Mouse (Mus musculus) heart, embryonic 14.5 days (tissue): ENCODE data around the gene Gdpd1. TPM values are rescaled to one million over a fixed set of nuclear protein-coding genes. Genes with fewer than 3 reads are reported as not detected.
A peak's percentile ranks its signal among the peaks of the same experiment; 100 is the strongest.

ENCODE experiments used
- ATAC-seq: fragments of 200-750 bp; cut with Nextera tagmentation; 2 replicates; pipeline ENCODE4 v1.8.0; 2017; ENCODE audit warnings: low read depth, moderate TSS enrichment; ENCODE audit not compliant: insufficient number of reproducible peaks, insufficient read depth, low FRiP score
- H3K27ac ChIP-seq, 2 experiments: fragments of 200-500 bp in 1 of 2; fragments of 300-500 bp in 1 of 2; sonication (generic) in 1 of 2; replicated peaks in 1 of 2; 2 replicates each; pipeline ENCODE4 v1.5.1; 2012 to 2014; ENCODE audit warnings: low read depth in 2 of 2, low read length in 2 of 2, control low read depth in 1 of 2, mild to moderate bottlenecking in 1 of 2, mixed read lengths in 1 of 2; ENCODE audit not compliant: control insufficient read depth in 1 of 2, insufficient read depth in 1 of 2
- H3K27me3 ChIP-seq: fragments of 300-500 bp; sonication (generic); 2 replicates; pipeline ENCODE4 v1.6.1; 2014; ENCODE audit warnings: mild to moderate bottlenecking, low read length, control low read depth; ENCODE audit not compliant: control insufficient read depth, insufficient read depth
- H3K36me3 ChIP-seq: fragments of 300-500 bp; sonication (generic); 2 replicates; pipeline ENCODE4 v1.6.1; 2014; ENCODE audit warnings: mild to moderate bottlenecking, control low read depth, low read length, mixed read lengths; ENCODE audit not compliant: control insufficient read depth, insufficient read depth
- H3K4me1 ChIP-seq, 2 experiments: fragments of 200-500 bp in 1 of 2; fragments of 300-500 bp in 1 of 2; sonication (generic) in 1 of 2; 2 replicates each; pipeline ENCODE4 v1.6.1; 2012 to 2014; ENCODE audit warnings: low read length in 2 of 2, control low read depth in 1 of 2, mixed read lengths in 1 of 2; ENCODE audit not compliant: control insufficient read depth in 2 of 2, insufficient read depth in 2 of 2
- H3K4me2 ChIP-seq: fragments of 300-500 bp; sonication (generic); 2 replicates; pipeline ENCODE4 v1.6.1; 2014; ENCODE audit warnings: mild to moderate bottlenecking, low read length
- H3K4me3 ChIP-seq, 2 experiments: fragments of 200-500 bp in 1 of 2; fragments of 300-500 bp in 1 of 2; sonication (generic) in 1 of 2; 2 replicates each; pipeline ENCODE4 v1.5.1; 2012 to 2014; ENCODE audit warnings: low read length in 2 of 2, mild to moderate bottlenecking in 2 of 2, control low read depth in 1 of 2, low read depth in 1 of 2, moderate library complexity in 1 of 2; ENCODE audit not compliant: control insufficient read depth in 1 of 2, insufficient read depth in 1 of 2
- H3K9ac ChIP-seq: fragments of 300-500 bp; sonication (generic); 2 replicates; pipeline ENCODE4 v1.6.1; 2014; ENCODE audit warnings: mild to moderate bottlenecking, low read length
- H3K9me3 ChIP-seq: fragments of 300-500 bp; sonication (generic); 2 replicates; pipeline ENCODE4 v1.6.1; 2016; ENCODE audit warnings: low read length, control low read depth; ENCODE audit not compliant: control insufficient read depth
- WGBS: fragments of 180-500 bp; shearing (Covaris S2); extraction: QIAGEN DNeasy Blood & Tissue Kit; methylation state at CpG from one replicate; pipeline ENCODE4 v1.1.7; 2014; 5-methylcytosine and 5-hydroxymethylcytosine counted together
- polyA plus RNA-seq: library from polyadenylated mRNA; unstranded; fragments of >200 nt; fragmentation: Nextera tagmentation; extraction: Ambion mirVana; gene quantifications from 2 replicates; pipeline ENCODE4 v1.2.1, GENCODE M21; 2014

The Gdpd1 gene
- polyA plus RNA-seq, 1 experiment from 2014 or later: 30.1 TPM

GRCm38 (mm10) chr11:87015691-87016090 is 58.2 kb downstream of the Gdpd1 start:
- H3K9ac ChIP-seq: no peak overlapping the region
- no peaks in the 10 kb centered on the region for H3K4me1 ChIP-seq
- no peaks in the 10 kb centered on the region for H3K36me3 ChIP-seq
- WGBS: 60% methylated on average over 3 of the region's 3 CpGs
- ATAC-seq: peak; percentile 47; the same call in 1 of the 2 replicates
- H3K9me3 ChIP-seq: peaks cover 3% of the 10 kb centered on the region; the same call in 1 of the 2 replicates
- no peaks in the 10 kb centered on the region for H3K27me3 ChIP-seq
- no peak overlapping the region for H3K4me3 ChIP-seq
- no peak overlapping the region; a peak in 1 of 4 replicates for H3K27ac ChIP-seq
- H3K4me2 ChIP-seq: no peak overlapping the region

DNA sequence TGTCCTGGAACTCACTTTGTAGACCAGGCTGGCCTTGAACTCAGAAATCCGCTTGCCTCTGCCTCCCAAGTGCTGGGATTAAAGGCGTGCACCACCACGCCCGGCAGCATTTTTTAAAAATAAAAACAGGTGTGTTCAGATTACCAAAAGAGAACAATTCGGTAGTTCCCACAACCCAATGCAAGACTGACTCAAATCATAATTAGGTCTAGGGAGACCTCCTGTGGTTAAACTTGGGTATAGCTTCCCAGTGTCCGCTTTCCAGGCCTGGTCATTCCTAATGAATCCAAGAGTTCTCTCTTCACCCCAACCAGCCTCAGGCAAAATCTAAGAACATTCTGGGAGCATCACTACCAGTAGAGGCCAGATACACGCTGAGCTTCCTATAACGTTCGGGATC is 63.4 kb downstream of the Gdpd1 start:
- 0 out of 2 replicates have a peak overlapping the region, but pooled peaks have one; percentile 25 for H3K9ac ChIP-seq
- no peak overlapping the region for H3K4me3 ChIP-seq
- no peak overlapping the region for H3K27ac ChIP-seq
- no peaks in the 10 kb centered on the region for H3K27me3 ChIP-seq
- no peak overlapping the region for H3K4me2 ChIP-seq
- no peaks in the 10 kb centered on the region for H3K36me3 ChIP-seq
- 15% methylated on average over 9 of the region's 9 CpGs for WGBS
- H3K9me3 ChIP-seq: no peaks in the 10 kb centered on the region
- H3K4me1 ChIP-seq: no peaks in the 10 kb centered on the region
- no peak for ATAC-seq

GRCm38 (mm10) chr11:87007371-87007770 is 66.5 kb downstream of the Gdpd1 start:
- H3K36me3 ChIP-seq: no peaks in the 10 kb centered on the region
- no peaks in the 10 kb centered on the region for H3K9me3 ChIP-seq
- H3K9ac ChIP-seq: no peak overlapping the region
- no peaks in the 10 kb centered on the region; a peak in 2 of 4 replicates for H3K4me1 ChIP-seq
- no peaks in the 10 kb centered on the region for H3K27me3 ChIP-seq
- no peak for ATAC-seq
- no peak overlapping the region for H3K4me2 ChIP-seq
- WGBS: 55% methylated on average over 8 of the region's 8 CpGs
- H3K4me3 ChIP-seq: no peak overlapping the region
- peak overlapping the region; percentile 14 to 27; a peak in 1 of 4 replicates for H3K27ac ChIP-seq

DNA sequence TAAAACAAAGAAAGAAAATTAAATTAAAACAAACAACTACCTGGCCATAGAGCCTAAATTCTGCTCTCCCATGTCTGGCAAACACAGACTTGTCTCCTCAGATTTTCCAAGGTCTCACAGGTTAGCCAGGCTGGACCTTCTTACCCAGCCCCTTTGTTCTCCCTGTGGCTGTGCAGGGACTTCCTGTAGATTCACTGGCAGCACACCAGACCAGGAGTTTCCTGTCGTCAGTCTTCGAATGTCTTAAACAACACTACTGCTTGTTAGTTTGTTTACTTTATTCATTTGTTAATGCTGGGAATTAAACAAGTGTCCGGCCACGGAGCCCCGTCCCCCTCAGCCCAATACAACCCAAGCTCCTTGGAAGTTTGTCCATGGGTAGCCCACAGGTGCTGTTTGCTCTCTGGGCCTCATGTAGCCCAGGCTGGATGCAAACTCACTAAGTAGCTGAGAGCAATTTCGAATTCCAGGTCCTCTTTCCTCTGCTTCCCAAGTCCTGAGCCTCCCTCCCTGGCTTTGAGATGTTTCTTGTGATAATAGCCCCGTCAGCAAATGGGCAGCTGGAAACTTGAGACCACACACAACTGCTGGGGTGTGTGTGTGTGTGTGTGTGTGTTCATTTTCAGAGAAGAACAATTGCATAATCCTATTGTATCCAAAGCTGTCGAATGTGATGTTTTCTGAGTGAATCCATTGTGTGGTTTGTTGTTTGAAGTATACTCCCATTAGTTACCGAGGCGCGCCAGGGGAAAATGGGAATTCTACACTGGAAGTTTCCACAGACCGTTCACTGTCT is 68.7 kb downstream of the Gdpd1 start:
- H3K27me3 ChIP-seq: no peaks in the 10 kb centered on the region
- H3K4me2 ChIP-seq: no peak overlapping the region
- no peak for ATAC-seq
- no peak overlapping the region for H3K9ac ChIP-seq
- H3K9me3 ChIP-seq: no peaks in the 10 kb centered on the region
- no peaks in the 10 kb centered on the region for H3K36me3 ChIP-seq
- H3K27ac ChIP-seq: peak overlapping the region; percentile 25 to 56; a peak in 3 of 4 replicates
- peaks cover 0 to 3% of the 10 kb centered on the region in 2 experiments; a peak in 2 of 4 replicates for H3K4me1 ChIP-seq
- H3K4me3 ChIP-seq: no peak overlapping the region
- 57% methylated on average over 12 of the region's 12 CpGs for WGBS

DNA sequence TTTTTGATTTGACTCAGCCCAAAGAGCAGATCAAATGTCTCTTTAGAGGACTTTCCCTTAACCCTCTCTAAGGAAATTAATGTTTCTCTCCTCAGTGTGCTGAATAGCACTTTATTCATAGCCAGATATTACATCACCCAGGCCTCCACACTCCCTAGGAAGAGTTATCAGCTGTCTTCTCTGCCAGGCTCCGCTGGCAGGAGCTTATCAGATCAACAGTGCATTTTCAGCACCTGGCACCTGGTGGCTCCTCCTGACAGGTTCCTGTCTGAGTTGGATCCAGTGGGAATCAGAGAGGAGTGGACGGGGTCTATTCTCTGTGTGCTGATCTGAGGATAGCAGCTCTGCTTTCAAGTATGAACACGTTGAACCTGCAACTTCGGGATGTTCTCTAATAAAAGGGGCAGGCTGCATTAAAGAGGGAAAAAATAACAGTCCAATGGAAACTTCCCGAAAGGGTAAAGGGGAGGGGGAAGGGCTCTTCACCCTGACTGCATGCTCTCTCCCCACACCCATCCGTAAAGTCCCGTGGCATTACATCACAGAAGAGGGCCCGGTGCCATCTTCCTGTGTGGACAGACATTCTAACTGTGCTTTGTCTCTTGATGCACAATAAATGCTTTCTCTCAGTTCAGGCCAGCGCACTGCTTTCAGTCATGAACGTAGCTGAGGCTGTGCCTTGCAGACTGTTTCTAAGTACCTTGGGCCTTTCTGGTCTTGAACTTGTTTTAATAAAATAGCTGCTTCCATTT is 71.6 kb downstream of the Gdpd1 start:
- WGBS: 56% methylated on average over 10 of the region's 10 CpGs
- Histone ChIP-seq H3K9ac (no peak overlapping the region), H3K27ac (peak overlapping the region; percentile 20 to 44; a peak in 2 of 4 replicates), H3K9me3 (no peaks in the 10 kb centered on the region), H3K4me2 (no peak overlapping the region), H3K4me1 (peaks cover 0 to 3% of the 10 kb centered on the region in 2 experiments; a peak in 2 of 4 replicates), H3K27me3 (no peaks in the 10 kb centered on the region), H3K4me3 (no peak overlapping the region), H3K36me3 (no peaks in the 10 kb centered on the region)
- ATAC-seq: no peak

- H3K27ac ChIP-seq: no peak overlapping the region
- 66% methylated on average over 8 of the region's 8 CpGs for WGBS
- H3K4me2 ChIP-seq: no peak overlapping the region
- no peaks in the 10 kb centered on the region for H3K9me3 ChIP-seq
- no peak overlapping the region for H3K4me3 ChIP-seq
- no peak for ATAC-seq
- no peaks in the 10 kb centered on the region for H3K36me3 ChIP-seq
- no peaks in the 10 kb centered on the region for H3K27me3 ChIP-seq
- H3K4me1 ChIP-seq: peaks cover 0 to 3% of the 10 kb centered on the region in 2 experiments; a peak in 2 of 4 replicates
- no peak overlapping the region for H3K9ac ChIP-seq
Measured at GRCm38 (mm10) chr11:87001217-87001616, 72.6 kb downstream of the Gdpd1 start.

- Histone ChIP-seq H3K27me3 (no peaks in the 10 kb centered on the region), H3K27ac (peak overlapping the region in 1 of 2 experiments; percentile 61; a peak in 1 of 4 replicates), H3K4me3 (no peak overlapping the region), H3K4me1 (peaks cover 6 to 26% of the 10 kb centered on the region in 2 experiments), H3K9me3 (no peaks in the 10 kb centered on the region), H3K36me3 (no peaks in the 10 kb centered on the region), H3K4me2 (no peak overlapping the region), H3K9ac (no peak overlapping the region)
- no peak for ATAC-seq
- 56% methylated on average over 2 of the region's 2 CpGs for WGBS
Measured at GRCm38 (mm10) chr11:86996266-86996665, 77.6 kb downstream of the Gdpd1 start.
